Mouse (Mus musculus) right cerebral cortex, adult 18-20 months (tissue): ENCODE measurements around the gene Esf1.
"Not testable (repeated sequence)": the region's sequence is repeated elsewhere in the genome, so short reads cannot be mapped to it uniquely, and the experiment has no call there.

Experiments used
- DNase-seq: peaks from one replicate; pipeline ENCODE4 v3.0.0; 2022; ENCODE audit warnings: mixed read lengths

Gene Esf1

DNA sequence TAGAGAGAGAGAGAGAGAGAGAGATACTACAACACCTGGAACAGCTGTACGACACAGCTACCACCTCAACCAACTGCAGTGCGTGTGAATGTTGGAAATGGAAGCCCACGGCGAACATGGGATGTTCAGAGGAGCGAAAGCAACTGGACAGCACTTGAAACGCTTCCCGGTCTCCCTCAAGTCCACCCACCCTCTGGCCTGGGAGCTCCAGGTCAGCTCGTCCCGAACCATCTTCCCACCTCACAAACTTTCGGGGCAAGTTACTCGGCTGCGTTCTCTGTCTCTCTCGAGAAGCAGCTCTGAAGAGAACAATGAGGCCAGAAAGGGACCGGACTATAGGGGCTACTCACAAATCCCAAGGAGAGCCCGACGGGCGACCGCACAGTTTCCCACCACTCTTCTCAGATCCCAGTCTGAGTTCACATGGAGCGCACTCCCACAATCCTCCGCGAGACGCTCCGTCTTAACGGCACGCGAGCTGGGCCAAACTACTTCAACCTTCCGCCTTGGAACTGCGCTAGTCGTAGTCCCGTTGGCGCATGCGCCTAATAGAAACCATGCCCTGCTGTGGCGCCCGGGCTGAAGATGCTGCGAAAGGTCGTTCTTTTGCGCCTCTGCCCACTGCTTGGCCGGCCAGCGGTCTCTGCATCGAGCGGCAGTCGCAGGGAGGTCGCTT, at the start of gene Esf1, which contains the start of gene Ndufaf5:
TSS of gene Esf1 (minus strand) at position 438 of the 676 bp plus-strand sequence.
TSS of gene Ndufaf5 (plus strand) at position 523 of the 676 bp plus-strand sequence.
- DNase-seq, result peak; percentile 98

DNA sequence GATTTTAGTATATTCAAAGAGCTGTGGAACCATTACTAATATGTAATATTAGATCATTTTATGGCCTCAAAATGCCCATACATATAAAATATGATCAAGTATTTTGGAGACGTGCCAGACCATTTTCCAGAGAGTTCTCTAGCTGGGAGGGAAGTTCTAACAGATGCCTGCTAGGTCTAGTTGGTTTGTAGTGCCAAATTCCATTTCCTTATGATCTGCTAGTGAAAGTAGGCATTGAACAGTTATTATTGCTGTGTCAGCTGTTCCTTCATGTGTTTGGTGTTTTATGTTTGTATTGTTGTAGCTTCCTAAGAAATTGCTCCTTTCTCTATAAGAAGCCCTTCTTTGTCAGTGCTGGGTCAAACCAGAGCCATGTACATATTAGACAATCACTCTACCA, 45.6 kb upstream of the Esf1 start:
- DNase-seq, result no peak

DNA sequence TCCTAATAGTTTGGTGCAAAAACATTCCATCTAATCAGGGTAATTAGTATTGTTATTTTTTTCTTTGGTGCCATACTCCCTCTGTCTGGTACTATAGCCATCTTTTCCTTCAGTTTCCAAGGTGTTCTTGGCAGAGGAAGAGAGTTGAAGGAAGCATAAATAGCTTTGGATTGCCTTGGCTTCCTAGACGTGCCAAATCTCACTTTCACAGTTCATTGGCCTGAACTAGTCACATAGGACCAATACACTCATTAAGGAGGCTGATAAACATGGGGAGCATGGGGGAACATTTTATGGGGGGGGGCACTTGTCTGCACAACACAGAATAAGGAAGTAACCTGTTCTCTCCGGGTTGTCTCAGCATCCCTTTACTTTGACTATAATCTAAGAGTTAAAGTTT, 45.1 kb upstream of the Esf1 start:
- DNase-seq, result no peak

DNA sequence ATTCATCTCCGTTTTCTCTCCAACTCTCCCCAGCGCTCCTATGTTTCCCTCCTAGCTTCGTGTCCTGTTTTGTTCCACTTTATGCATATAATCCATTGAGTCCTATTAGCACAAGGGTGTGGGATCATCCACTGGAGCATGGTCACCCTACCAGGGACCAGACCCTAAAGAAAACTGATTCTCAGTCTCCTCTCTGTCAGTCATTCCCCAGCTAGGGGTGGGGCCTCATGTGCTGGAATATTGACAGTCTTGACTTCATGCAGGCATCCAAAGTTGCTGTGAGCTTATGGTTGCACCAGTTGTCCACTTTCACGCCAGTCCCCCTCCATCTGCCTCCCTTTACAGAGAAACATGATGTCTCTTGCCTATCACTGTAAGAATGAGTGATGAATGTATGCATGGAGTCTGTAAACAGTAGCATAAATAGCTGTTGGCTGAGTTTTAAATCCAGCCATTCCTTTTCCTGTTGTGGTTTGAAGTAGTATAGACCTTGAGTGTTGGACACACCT, 44.2 kb upstream of the Esf1 start:
- DNase-seq, result no peak

DNA sequence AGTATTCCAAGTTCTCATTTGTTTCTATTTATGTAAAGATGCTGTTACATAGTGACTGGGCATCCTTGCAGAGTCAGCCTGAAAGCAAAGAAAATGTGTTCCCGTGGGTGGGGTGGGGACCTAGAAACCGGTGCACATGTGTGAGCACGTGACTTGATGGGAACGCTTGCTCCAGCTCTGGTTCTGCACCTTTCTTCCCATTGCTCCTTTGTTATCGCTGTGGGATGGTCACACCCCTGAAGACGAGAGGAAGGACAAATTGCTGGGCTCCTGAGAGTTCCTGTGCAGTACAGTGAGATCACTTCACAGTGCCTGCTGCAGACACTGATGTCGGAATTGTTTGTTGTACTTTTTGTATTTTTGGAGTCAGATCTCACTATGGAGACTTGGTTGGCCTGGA, 33.4 kb upstream of the Esf1 start:
- no peak for DNase-seq

DNA sequence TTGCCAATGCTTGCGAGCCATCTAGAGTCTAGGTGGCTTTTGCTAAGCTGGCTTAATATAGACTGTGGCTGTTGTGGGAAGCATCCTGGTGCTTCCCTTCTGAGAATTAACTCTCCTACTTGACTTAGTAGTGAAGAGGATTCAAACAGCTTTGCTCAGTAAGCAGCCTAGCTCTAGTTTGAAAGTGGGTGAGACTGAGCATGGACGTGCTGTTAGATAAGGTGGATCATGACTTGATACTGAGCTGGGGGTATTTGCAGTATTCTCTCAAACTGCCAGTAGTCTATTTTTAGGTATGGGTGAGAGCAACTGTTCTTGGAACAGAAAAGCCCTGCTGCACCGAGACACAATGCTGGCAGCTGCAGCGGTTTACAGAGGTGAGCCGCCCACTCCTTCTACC, 32.2 kb upstream of the Esf1 start:
- DNase-seq, result peak; percentile 42

DNA sequence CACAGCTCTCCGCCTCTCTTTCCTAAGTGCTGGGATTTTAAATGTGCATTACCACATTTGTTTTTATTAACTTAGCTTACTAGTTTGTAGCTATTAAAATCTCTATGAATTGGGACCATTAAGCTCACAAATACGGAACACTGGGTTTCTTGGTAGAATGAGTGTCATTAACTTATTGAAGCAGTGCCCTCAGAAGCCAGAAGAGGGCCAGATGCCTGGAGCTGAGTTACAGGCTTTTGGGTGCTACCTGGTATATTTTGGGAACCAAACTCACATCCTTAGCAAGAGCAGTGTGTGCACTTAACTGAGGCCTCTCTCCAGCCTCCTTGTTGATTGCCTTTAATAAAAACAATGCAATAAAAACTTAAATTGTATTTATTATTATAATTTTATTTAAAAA, 30.3 kb upstream of the Esf1 start:
- DNase-seq, result no peak

DNA sequence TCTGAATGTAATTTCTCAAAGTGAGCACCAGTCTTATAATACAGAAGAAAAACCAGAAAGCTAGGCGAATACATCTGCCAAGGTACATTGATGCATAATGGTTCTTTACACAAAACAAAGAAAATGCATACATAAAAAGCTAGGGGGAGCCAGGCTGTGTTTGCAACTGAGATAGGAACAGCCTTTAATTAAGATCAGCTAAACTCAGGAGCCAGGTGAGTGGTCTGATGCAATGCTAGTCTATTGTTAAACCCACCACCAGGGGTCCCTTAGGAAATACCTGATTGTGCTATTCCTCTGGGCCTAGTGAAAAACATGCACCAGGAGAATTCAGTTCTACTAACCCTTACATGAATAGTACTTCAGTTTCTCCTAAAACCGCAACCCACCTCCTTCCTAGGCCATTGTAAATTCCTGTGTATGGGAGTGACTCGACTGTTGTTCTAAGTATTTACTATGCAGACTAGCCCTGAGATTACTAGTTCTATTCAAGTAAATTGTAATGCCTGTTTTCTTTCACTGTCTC, 15.4 kb upstream of the Esf1 start:
- not testable (repeated sequence) for DNase-seq

DNA sequence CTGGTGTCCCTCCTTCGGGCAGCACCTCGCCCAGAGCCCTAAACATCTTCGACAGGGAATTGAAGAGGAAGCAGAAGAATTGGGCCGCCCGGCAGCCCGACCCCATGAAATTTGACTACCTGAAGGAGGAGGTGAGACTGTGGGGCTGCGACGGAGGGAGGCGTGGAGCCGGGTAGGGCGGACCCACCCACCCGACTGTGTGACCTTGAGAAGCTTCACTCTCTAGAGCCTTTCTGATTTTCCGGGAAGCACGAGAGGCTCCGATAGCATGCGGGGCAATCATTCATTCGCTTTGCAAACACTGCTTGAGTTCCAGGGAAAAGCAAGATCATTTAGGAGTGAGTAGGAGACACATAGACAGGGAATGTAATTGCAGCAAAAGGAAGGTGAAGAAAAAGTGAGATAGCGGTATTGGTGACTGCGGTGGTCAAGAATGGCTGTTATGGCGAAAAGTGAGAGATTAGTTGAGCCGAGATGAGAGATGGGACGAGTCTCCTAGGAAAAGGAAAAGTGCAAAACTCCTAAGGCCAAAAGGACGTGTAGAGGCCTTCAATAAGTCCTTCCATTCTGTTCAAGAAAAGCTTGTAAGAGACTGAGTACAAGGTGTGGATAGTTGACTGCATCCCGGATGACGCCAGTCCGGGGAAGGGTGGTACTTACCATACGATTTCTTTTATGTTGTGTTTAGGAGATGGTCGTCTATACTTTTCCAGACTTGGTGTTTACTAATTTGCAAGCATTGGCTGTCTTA, 614 bp upstream of the Esf1 start:
- no peak for DNase-seq

DNA sequence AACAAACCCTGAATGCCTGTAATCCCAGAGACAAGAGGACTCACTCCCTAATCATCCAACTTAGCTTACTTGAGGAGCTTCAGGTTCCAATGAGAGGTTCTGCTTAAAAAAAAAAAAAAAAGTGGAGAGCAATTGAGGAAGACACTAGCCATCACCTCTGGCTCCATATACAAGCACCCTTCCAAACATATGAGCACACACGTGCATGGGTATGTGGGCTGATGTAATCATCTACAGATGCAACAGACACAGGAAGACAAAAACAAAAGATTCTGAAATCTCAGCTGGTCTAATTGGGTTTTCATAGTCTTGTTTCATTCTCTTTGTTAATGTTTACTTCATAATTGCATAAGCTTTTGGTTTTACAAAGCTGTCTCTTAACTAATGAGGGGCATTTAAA, 1.3 kb downstream of the Esf1 start:
- no peak for DNase-seq

DNA sequence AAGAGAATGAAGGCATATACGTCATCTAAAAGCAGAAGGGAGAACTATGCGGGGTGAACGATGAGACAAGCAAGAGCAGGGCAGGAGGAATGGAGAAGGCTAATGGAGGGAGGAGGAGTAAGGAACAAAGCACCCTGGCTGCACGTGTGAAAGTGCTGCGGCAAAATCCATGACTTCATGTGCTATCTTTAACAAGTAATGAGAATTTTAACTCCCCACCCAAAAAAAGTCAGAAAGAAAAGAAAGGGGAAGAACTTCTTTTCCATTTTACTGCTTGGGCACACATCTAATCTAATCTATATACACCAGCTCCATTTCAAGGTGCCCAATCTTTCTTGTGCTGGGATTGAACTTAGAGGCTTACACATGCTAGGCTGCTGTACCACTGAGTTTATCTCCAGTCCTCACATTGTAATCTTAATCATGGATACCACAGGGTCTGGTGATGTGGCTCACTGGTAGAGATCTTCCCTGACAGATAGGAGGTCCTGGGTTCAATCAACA, 7.0 kb downstream of the Esf1 start:
- no peak for DNase-seq

DNA sequence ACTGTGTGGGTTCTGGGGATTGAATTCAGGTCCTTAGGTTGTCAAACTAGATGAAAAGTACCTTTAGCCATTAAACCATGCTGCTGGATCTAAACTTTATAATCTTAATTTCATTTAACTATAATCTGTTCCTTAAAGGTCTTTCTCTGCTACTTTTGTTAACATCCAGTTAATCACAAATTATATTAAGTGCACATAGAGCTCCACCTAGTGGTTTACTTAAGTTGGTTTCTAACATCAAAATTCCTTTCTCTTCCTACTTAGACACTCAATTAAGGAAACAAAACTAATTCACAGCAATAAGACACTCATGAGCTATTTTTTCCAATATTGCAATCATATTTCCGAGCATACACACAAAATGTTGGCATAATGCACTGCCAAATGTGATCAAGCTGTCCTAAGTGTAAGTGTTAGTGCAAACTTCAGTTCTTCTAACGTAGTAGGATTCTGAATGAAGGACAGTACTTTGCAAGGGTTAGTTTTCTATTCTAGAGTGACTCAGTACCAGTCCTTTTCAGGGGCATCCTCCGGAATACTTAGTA, 11.1 kb downstream of the Esf1 start:
- no peak for DNase-seq

DNA sequence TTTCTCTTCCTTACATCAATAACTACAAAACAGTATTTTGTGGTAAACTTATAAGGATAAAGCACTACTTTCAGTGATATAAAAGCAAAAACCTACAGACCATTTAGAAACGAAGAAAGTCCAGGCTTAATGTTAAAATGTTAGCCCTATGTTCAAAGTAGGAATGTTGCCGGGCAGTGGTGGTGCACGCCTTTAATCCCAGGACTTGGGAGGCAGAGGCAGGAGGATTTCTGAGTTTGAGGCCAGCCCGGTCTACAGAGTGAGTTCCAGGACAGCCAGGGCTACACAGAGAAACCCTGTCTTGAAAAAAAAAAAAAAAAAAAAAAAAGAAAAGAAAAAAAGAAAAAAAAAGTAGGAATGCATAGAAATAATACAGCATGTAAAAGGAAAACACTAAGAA, 18.6 kb downstream of the Esf1 start, which contains the start of gene Gm17374:
TSS of gene Gm17374 (plus strand) at position 301 of the 400 bp plus-strand sequence.
- DNase-seq, result not testable (repeated sequence)

DNA sequence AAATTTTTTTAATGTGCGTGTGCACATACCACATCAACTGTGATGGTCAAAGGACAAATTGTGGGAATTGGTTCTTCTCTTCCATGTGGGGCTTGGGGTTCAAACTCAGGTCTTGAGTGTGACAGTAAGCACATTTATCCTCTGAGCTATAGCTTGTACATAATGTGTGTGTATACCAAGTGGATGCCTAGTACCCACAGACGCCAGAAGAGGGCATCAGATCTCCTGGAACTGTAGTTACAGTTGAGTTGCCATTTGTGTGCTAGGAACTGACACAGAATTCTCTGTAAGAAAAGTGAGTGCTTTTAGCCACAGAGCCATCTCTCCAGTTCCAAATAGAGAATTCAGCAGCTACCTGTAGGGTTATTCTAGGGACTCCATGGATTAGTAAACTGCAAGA, 44.8 kb downstream of the Esf1 start:
- DNase-seq, result no peak

DNA sequence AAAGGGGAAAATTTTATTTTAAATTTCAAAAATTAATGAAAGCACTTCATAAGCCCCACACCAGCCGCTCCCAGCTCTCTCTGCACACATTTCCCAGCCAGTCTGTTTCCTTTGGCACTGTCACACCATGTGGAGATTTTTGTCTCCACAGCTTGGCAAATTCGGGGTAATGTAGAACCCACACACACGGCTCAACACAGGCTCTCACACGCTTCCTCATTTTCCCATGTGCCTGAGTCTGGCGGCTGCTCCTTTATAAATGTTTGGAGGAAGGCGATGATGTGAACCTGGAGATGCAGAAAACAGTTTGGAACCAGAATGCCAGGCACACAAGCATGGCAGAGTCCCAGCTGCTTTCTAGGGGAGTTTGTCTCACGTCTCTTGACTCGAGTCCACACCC, 56.5 kb downstream of the Esf1 start:
- DNase-seq, result peak; percentile 51

DNA sequence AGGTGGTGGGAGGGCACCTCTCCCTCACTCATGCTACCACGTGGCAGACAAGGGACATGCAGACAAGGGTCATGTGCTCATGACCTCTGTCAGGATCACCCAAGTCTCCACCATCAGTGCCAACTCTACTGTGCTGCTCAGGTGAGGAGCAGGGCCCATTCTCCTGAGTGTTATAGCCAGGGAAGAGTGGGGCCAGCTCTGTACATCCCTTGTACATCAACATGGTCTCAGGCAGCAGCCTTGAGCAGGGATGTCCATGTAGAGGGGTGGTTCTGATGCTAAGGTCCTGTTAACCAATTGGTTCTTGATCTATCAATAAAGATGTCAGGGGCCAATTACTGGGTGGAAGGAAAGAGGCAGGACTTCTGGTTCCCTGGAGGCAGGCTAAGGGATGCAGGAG, 61.4 kb downstream of the Esf1 start:
- DNase-seq, result no peak

DNA sequence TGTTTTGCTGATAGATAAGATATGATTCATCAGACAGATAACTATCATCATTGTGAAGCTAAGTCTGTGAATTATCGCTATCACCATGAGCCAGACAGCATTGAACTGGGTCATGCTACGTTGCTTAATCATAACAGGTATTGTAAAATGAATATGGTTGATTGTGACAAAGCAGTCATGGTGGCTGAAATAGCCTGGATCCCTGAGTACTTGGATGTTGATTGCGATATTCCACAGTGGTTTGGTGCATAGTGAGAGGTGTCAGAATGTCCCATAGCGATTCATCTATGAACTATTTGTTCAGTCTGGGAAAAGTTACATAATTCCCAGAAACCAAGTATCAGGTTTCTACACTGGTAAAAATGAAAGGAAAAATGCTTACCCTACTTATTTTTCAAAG, 62.7 kb downstream of the Esf1 start:
- no peak for DNase-seq

DNA sequence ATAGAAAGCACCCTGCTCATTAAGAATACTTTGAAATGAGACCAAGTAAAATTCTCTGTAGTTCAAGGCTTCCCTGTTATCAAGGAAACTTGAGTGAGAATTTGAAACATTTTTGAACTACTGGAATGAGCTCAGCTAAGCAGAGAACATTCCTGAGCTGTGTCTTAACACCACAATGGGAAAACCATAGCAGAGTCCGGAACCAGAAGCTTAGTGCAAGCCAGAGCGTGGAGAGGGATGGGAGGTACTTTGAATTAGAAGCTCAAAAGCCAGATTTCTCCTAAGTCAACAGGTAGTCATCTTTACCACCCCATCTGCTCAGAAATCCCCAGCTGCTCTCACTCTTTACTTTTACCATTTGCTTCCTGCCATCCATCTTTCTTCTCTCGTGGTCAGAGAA, 65.4 kb downstream of the Esf1 start:
- peak; percentile 22 for DNase-seq

DNA sequence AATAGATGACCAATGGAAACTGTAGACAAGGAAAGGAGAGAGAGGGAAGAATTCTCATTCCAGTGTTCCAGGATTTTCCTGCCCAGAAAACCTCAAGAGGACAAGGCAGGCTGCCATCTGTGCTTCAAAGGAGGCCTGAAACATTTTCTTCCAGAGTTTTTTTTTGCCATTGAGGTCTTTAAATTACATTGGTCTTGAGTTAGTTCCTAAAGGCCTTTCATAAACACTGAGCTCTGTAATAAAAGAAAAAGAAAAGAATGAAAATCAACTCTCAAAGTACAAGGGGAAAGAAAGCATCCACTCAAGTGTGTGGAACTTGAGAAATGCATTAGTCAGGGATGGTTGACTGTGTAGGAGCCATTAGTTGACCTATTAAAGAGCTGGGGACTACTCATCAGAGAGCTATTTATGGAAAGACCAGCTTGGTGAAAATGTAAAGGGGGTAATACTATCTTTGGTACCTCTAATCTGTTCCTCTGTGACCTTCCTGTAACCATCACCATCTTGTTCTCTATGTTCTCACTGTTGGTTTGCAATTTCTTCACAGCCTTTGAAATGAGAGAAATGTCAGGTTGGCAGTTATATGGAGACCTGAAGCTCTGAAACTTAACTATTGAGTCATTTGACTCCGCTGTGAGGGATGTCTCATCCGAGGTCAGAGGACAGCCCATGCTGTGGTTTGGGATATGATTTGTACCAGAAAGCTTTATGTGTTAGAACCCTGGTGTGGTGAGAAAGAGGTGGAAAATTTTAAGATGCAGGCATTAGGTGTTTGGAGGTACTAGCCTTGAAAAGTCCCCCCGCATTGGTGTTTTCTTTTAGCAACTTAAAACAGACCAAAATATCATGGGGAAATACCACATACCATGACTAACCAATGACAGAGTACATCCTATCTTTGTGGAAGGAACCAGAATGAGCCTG, 69.6 kb downstream of the Esf1 start:
- no peak for DNase-seq

DNA sequence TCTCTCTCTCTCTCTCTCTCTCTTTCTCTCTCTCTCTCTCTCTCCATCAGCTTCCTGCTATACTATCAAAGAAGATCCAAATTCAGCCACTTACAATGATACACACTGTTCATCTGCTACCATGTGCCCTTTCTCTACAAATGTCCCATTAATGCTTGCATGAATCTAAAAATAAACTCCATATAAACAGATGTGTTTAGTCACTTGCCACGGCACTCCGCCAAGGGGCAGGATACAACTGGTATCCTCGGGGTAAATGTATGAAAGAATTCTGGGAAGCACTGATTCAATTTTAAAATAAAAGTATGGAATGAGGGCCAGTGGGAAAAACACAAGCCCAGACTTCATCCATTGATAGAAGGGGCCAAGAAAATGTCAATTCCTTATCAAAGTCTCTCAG, 70.4 kb downstream of the Esf1 start:
- DNase-seq, result no peak

DNA sequence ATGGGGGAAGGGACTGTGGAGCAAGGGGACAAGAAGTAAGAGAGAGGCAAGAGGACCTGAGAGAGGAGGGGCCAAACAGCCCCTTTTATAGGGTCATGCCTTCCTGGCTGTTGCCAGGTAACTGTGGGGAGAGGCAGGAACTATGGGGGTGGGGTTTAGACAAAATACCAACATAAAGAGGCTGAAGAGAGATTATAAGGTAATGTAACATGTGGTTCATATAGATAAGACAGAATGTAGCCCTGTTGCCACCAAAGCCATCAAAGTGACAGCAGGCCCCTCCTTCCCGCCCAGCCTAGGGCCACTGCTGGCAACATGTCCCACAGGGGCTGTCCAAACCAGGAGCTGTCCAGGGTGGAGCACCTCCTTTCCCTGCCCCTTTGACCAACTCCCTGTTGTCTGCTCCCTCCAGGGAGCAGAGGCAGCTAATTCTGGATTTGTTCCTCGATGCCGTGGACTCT, 73.2 kb downstream of the Esf1 start:
- DNase-seq, result no peak

DNA sequence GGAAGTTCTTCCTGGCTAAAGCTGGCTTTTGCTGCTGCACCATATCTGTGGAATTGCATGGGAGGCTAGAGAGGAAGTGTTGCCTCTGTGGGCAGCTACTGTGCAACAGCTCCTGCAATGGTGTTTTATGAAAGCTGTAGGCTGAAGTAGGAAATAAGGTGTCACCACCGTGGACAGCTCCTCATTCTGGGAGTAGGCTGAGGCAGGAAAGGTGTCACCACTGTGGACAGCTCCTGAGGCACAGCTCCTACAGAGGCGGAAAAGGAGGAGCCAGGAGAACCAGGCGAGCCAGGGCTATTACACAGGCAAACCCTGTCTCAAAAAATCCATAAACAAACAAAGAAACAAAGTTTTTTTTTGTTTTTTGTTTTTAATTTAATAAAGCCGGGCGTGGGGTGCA, 74.3 kb downstream of the Esf1 start:
- peak; percentile 10 for DNase-seq
